Mouse (Mus musculus): ENCODE results near the gene Ccdc177. TPM values are rescaled to one million over a fixed set of nuclear protein-coding genes. Genes with fewer than 3 reads are reported as not detected.

The Ccdc177 gene
- total and polyA plus RNA-seq, 2 experiments from 2014 or later, result not detected

DNA sequence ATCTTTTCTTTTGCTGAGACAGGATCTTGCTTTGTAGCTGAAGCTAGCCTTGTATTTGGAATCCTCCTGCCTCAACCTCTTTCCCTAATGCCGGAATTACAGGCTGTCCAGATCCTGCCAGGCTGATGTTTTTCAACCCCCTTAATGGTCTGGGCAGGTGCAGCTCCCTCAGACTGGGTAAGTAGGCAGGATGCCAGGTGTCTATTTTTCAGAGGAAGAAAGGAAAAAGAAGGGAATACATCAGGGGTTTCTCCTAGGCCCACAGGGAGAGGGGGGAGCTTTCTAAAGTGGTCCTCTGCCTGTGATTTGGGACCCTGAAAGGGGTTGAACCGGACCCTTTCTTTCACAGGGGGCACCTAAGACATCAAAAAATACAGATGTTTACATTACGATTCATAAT, 27.7 kb upstream of the Ccdc177 start:
- H3K27me3 ChIP-seq (ENCODE audit: control insufficient read depth, insufficient read depth, low read length), result no peaks in the 10 kb centered on the region
- H3K4me2 ChIP-seq (ENCODE audit: low read depth, low read length), result no peak overlapping the region
- no peaks in the 10 kb centered on the region for H3K9me3 ChIP-seq (replicated peaks; ENCODE audit: control insufficient read depth, low read length)
- H3K9ac ChIP-seq (replicated peaks; ENCODE audit: low read depth, low read length), result no peak overlapping the region
- H3K27ac ChIP-seq (ENCODE audit: low read depth), result no peak overlapping the region
- no peak overlapping the region for H3K4me3 ChIP-seq (ENCODE audit: low read depth, low read length)
- no peak for TF ChIP-seq CTCF (IDR thresholded peaks at IDR 0.05; ENCODE audit: low read depth)
- TF ChIP-seq EP300 (IDR thresholded peaks at IDR 0.05; ENCODE audit: low read depth), result no peak
- H3K36me3 ChIP-seq (replicated peaks; ENCODE audit: control insufficient read depth, insufficient read depth, low read length), result no peaks in the 10 kb centered on the region
- DNase-seq (ENCODE audit: low spot score) (no peak), ATAC-seq (ENCODE audit: insufficient read depth, low read depth) (no peak)
- H3K4me1 ChIP-seq (ENCODE audit: control insufficient read depth, insufficient read depth), result peaks cover 17% of the 10 kb centered on the region
- WGBS, result 83% methylated on average over 3 of the region's 3 CpGs

GRCm38 (mm10) chr12:80787604-80788003, 27.1 kb upstream of the Ccdc177 start:
- no peaks in the 10 kb centered on the region for H3K36me3 ChIP-seq (replicated peaks; ENCODE audit: control insufficient read depth, insufficient read depth, low read length)
- TF ChIP-seq EP300 (IDR thresholded peaks at IDR 0.05; ENCODE audit: low read depth) (no peak), CTCF (IDR thresholded peaks at IDR 0.05; ENCODE audit: low read depth) (no peak)
- H3K4me2 ChIP-seq (ENCODE audit: low read depth, low read length), result no peak overlapping the region
- no peak overlapping the region for H3K4me3 ChIP-seq (ENCODE audit: low read depth, low read length)
- no peaks in the 10 kb centered on the region for H3K9me3 ChIP-seq (replicated peaks; ENCODE audit: control insufficient read depth, low read length)
- H3K27me3 ChIP-seq (ENCODE audit: control insufficient read depth, insufficient read depth, low read length), result no peaks in the 10 kb centered on the region
- H3K27ac ChIP-seq (ENCODE audit: low read depth), result no peak overlapping the region
- peaks cover 13% of the 10 kb centered on the region for H3K4me1 ChIP-seq (ENCODE audit: control insufficient read depth, insufficient read depth)
- DNase-seq (ENCODE audit: low spot score) (no peak), ATAC-seq (ENCODE audit: insufficient read depth, low read depth) (no peak)
- WGBS, result 19% methylated on average over 11 of the region's 11 CpGs
- H3K9ac ChIP-seq (replicated peaks; ENCODE audit: low read depth, low read length), result no peak overlapping the region

DNA sequence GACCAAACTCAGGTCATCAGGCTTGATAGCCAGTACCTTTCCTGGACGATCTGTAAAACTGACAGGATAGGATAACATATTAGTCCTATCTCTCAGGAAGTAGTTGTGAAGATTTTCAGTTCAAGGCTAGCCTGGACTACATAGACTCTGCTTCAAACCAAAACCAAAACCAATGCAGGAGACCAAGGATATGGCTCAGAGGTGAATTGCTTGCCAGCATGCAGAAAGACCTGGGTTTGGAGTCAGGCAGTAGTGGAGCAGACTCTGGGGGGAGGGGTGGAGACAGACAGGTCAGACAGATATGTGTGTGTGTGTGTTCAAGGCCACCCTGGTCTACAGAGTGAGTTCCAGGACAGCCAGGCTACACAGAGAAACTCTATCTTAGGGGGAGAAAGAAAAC, 26.1 kb upstream of the Ccdc177 start:
- peaks cover 5% of the 10 kb centered on the region for H3K4me1 ChIP-seq (ENCODE audit: control insufficient read depth, insufficient read depth)
- no peak overlapping the region for H3K4me3 ChIP-seq (ENCODE audit: low read depth, low read length)
- no peak overlapping the region for H3K27ac ChIP-seq (ENCODE audit: low read depth)
- no peak for TF ChIP-seq CTCF (IDR thresholded peaks at IDR 0.05; ENCODE audit: low read depth)
- no peak for TF ChIP-seq EP300 (IDR thresholded peaks at IDR 0.05; ENCODE audit: low read depth)
- WGBS, result 52% methylated on average over 1 of the region's 1 CpGs
- no peaks in the 10 kb centered on the region for H3K36me3 ChIP-seq (replicated peaks; ENCODE audit: control insufficient read depth, insufficient read depth, low read length)
- H3K4me2 ChIP-seq (ENCODE audit: low read depth, low read length), result no peak overlapping the region
- H3K9ac ChIP-seq (replicated peaks; ENCODE audit: low read depth, low read length), result no peak overlapping the region
- H3K9me3 ChIP-seq (replicated peaks; ENCODE audit: control insufficient read depth, low read length), result no peaks in the 10 kb centered on the region
- DNase-seq (ENCODE audit: low spot score) (no peak), ATAC-seq (ENCODE audit: insufficient read depth, low read depth) (no peak)
- no peaks in the 10 kb centered on the region for H3K27me3 ChIP-seq (ENCODE audit: control insufficient read depth, insufficient read depth, low read length)

DNA sequence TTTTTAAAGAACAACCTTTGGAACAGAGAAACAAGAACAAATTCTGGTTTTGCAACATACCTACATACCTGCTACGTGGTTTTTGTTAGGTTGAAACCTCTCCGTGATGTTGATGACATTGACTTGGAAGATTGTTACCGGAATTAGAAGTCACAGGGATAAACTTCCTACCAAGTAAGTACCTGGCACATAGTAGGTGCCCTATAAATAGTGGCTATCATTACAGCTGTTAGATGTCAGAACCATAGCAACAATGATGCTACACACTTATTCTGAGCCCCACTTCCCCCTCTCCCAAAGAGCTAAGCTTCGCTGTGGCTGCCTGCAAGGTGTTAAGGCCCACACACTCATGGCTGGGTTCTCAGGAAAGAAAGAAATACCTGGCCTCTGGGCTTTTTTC, 25.1 kb upstream of the Ccdc177 start:
- H3K36me3 ChIP-seq (replicated peaks; ENCODE audit: control insufficient read depth, insufficient read depth, low read length), result no peaks in the 10 kb centered on the region
- 90% methylated on average over 4 of the region's 4 CpGs for WGBS
- H3K9me3 ChIP-seq (replicated peaks; ENCODE audit: control insufficient read depth, low read length), result no peaks in the 10 kb centered on the region
- H3K27ac ChIP-seq (ENCODE audit: low read depth), result no peak overlapping the region
- DNase-seq (ENCODE audit: low spot score) (no peak), ATAC-seq (ENCODE audit: insufficient read depth, low read depth) (no peak)
- H3K4me2 ChIP-seq (ENCODE audit: low read depth, low read length), result no peak overlapping the region
- peaks cover 5% of the 10 kb centered on the region for H3K4me1 ChIP-seq (ENCODE audit: control insufficient read depth, insufficient read depth)
- TF ChIP-seq CTCF (IDR thresholded peaks at IDR 0.05; ENCODE audit: low read depth), result no peak
- TF ChIP-seq EP300 (IDR thresholded peaks at IDR 0.05; ENCODE audit: low read depth), result no peak
- H3K4me3 ChIP-seq (ENCODE audit: low read depth, low read length), result no peak overlapping the region
- H3K27me3 ChIP-seq (ENCODE audit: control insufficient read depth, insufficient read depth, low read length), result no peaks in the 10 kb centered on the region
- no peak overlapping the region for H3K9ac ChIP-seq (replicated peaks; ENCODE audit: low read depth, low read length)

- WGBS, result 75% methylated on average over 5 of the region's 5 CpGs
- Histone ChIP-seq H3K4me2 (ENCODE audit: low read depth, low read length) (no peak overlapping the region), H3K27me3 (ENCODE audit: control insufficient read depth, insufficient read depth, low read length) (no peaks in the 10 kb centered on the region), H3K27ac (ENCODE audit: low read depth) (no peak overlapping the region), H3K9ac (replicated peaks; ENCODE audit: low read depth, low read length) (no peak overlapping the region), H3K4me1 (ENCODE audit: control insufficient read depth, insufficient read depth) (peaks cover 5% of the 10 kb centered on the region), H3K36me3 (replicated peaks; ENCODE audit: control insufficient read depth, insufficient read depth, low read length) (no peaks in the 10 kb centered on the region), H3K4me3 (ENCODE audit: low read depth, low read length) (no peak overlapping the region), H3K9me3 (replicated peaks; ENCODE audit: control insufficient read depth, low read length) (no peaks in the 10 kb centered on the region)
- no peak for DNase-seq (ENCODE audit: low spot score)
- no peak for ATAC-seq (ENCODE audit: insufficient read depth, low read depth)
- TF ChIP-seq EP300 (IDR thresholded peaks at IDR 0.05; ENCODE audit: low read depth), result no peak
- no peak for TF ChIP-seq CTCF (IDR thresholded peaks at IDR 0.05; ENCODE audit: low read depth)
These were observed 24.5 kb upstream of the Ccdc177 start for GRCm38 (mm10) chr12:80785005-80785404.

DNA sequence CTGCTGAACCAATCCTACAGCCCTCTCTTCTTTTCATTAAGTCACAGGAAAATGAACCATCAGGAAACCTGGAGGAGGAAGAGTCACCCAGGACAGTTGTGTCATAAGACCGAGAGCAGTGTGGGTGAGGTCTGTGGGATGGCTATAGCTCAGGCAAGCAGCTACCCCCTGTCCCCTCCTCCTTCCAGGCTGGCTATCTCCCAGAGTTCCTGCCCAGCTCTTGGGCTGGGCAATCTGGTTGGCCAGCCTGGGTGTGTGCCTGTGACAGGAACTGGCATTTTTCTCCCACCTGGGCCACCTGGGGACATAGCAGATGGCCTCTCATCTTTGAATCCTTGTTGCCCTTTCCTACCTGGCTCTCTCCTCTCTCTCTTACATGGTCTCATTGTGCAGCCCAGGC, 23.4 kb upstream of the Ccdc177 start:
- no peaks in the 10 kb centered on the region for H3K27me3 ChIP-seq (ENCODE audit: control insufficient read depth, insufficient read depth, low read length)
- no peak for DNase-seq (ENCODE audit: low spot score)
- H3K4me2 ChIP-seq (ENCODE audit: low read depth, low read length), result no peak overlapping the region
- no peaks in the 10 kb centered on the region for H3K9me3 ChIP-seq (replicated peaks; ENCODE audit: control insufficient read depth, low read length)
- H3K4me3 ChIP-seq (ENCODE audit: low read depth, low read length), result no peak overlapping the region
- no peaks in the 10 kb centered on the region for H3K36me3 ChIP-seq (replicated peaks; ENCODE audit: control insufficient read depth, insufficient read depth, low read length)
- no peak for ATAC-seq (ENCODE audit: insufficient read depth, low read depth)
- 61% methylated on average over 1 of the region's 1 CpGs for WGBS
- H3K9ac ChIP-seq (replicated peaks; ENCODE audit: low read depth, low read length), result no peak overlapping the region
- H3K4me1 ChIP-seq (ENCODE audit: control insufficient read depth, insufficient read depth), result no peaks in the 10 kb centered on the region
- H3K27ac ChIP-seq (ENCODE audit: low read depth), result no peak overlapping the region
- TF ChIP-seq EP300 (IDR thresholded peaks at IDR 0.05; ENCODE audit: low read depth), result no peak
- TF ChIP-seq CTCF (IDR thresholded peaks at IDR 0.05; ENCODE audit: low read depth), result no peak
